Comparison of ENCODE assay signal across 8 mouse cellular contexts in genomic region chr7:25789129-25789440, GRCm38 (mm10). TPM values are rescaled to one million over a fixed set of nuclear protein-coding genes. Genes with fewer than 3 reads are reported as not detected.
DNase-seq lines count a peak whose midpoint lies in the region; ATAC-seq and TF ChIP-seq lines count a peak whose summit lies in the region.

No protein-coding gene starts in this region.

- H3K36me3 ChIP-seq in kidney, embryonic 15.5 days = peaks cover 5% of the 10 kb centered on the region; the same call in 1 of the 2 replicates
- H3K36me3 ChIP-seq in embryonic facial prominence, embryonic 15.5 days = peaks cover 2% of the 10 kb centered on the region; the same call in 1 of the 2 replicates
- peaks cover 8% of the 10 kb centered on the region; the same call in 1 of the 2 replicates for H3K36me3 ChIP-seq in intestine, embryonic 14.5 days (ENCODE audit: control insufficient read depth, insufficient read depth, low read length)
- no peaks in the 10 kb centered on the region for H3K36me3 ChIP-seq in neural tube, embryonic 11.5 days (ENCODE audit: control insufficient read depth, insufficient read depth, low read length)
- no peaks in the 10 kb centered on the region for H3K36me3 ChIP-seq in thymus, adult 2 months (ENCODE audit: control insufficient read depth, insufficient read depth, low read length)

- no peak; the same call in none of the 2 replicates for ATAC-seq in kidney, embryonic 15.5 days (replicated peaks; ENCODE audit: low FRiP score)
- ATAC-seq in embryonic facial prominence, embryonic 15.5 days (ENCODE audit: insufficient number of reproducible peaks, low FRiP score, low TSS enrichment, low read depth) = no peak
- ATAC-seq in intestine, embryonic 14.5 days (replicated peaks; ENCODE audit: low FRiP score, low TSS enrichment, low read depth) = no peak
- ATAC-seq in neural tube, embryonic 11.5 days (ENCODE audit: insufficient read depth, low FRiP score, low TSS enrichment) = no peak

- H3K9ac ChIP-seq in kidney, embryonic 15.5 days = peak overlapping the region; percentile 68; the same call in 1 of the 2 replicates
- peak overlapping the region; percentile 9; the same call in 1 of the 2 replicates for H3K9ac ChIP-seq in embryonic facial prominence, embryonic 15.5 days
- peak overlapping the region; percentile 55 for H3K9ac ChIP-seq in intestine, embryonic 14.5 days (ENCODE audit: low read length)
- peak overlapping the region; percentile 63 for H3K9ac ChIP-seq in neural tube, embryonic 11.5 days (ENCODE audit: low read length)

- H3K27ac ChIP-seq in kidney, embryonic 15.5 days = peak overlapping the region; percentile 81; the same call in 1 of the 2 replicates
- H3K27ac ChIP-seq in embryonic facial prominence, embryonic 15.5 days (replicated peaks) = peak overlapping the region; percentile 86
- peak overlapping the region; percentile 76; the same call in 1 of the 2 replicates for H3K27ac ChIP-seq in intestine, embryonic 14.5 days (ENCODE audit: low read depth)
- H3K27ac ChIP-seq in neural tube, embryonic 11.5 days (ENCODE audit: low read depth, low read length) = no peak overlapping the region
- no peak overlapping the region for H3K27ac ChIP-seq in thymus, adult 2 months (ENCODE audit: control insufficient read depth, insufficient read depth, low read length)

- H3K4me1 ChIP-seq in kidney, embryonic 15.5 days = peaks cover 42% of the 10 kb centered on the region
- H3K4me1 ChIP-seq in embryonic facial prominence, embryonic 15.5 days = peaks cover 30% of the 10 kb centered on the region
- H3K4me1 ChIP-seq in intestine, embryonic 14.5 days (replicated peaks; ENCODE audit: control insufficient read depth, insufficient read depth, low read length) = peaks cover 19% of the 10 kb centered on the region
- H3K4me1 ChIP-seq in neural tube, embryonic 11.5 days (ENCODE audit: control insufficient read depth, insufficient read depth, low read length) = peaks cover 6% of the 10 kb centered on the region; the same call in 1 of the 2 replicates
- no peaks in the 10 kb centered on the region for H3K4me1 ChIP-seq in thymus, adult 2 months (replicated peaks; ENCODE audit: control insufficient read depth, insufficient read depth, low read length)

- TF ChIP-seq POLR2A in thymus, adult 2 months (IDR thresholded peaks at IDR 0.05; ENCODE audit: control insufficient read depth, extremely low read depth, insufficient read depth, low read length, poor library complexity) = no peak

- TF ChIP-seq CTCF in thymus, adult 2 months (IDR thresholded peaks at IDR 0.05; ENCODE audit: borderline replicate concordance, control insufficient read depth, extremely low read depth, insufficient read depth, low read length, poor library complexity) = no peak

- peak overlapping the region; percentile 66 for H3K4me3 ChIP-seq in kidney, embryonic 15.5 days (replicated peaks)
- H3K4me3 ChIP-seq in embryonic facial prominence, embryonic 15.5 days (replicated peaks) = peak overlapping the region; percentile 70
- H3K4me3 ChIP-seq in intestine, embryonic 14.5 days (ENCODE audit: low read depth, low read length) = peak overlapping the region; percentile 65
- H3K4me3 ChIP-seq in neural tube, embryonic 11.5 days (ENCODE audit: low read depth, low read length) = peak overlapping the region; percentile 36
- no peak overlapping the region for H3K4me3 ChIP-seq in thymus, adult 2 months (ENCODE audit: control insufficient read depth, insufficient read depth, low read length)

- H3K9me3 ChIP-seq in kidney, embryonic 15.5 days (replicated peaks) = no peaks in the 10 kb centered on the region
- no peaks in the 10 kb centered on the region for H3K9me3 ChIP-seq in embryonic facial prominence, embryonic 15.5 days (replicated peaks)
- no peaks in the 10 kb centered on the region for H3K9me3 ChIP-seq in intestine, embryonic 14.5 days (ENCODE audit: control insufficient read depth, low read length)
- no peaks in the 10 kb centered on the region for H3K9me3 ChIP-seq in neural tube, embryonic 11.5 days (ENCODE audit: control insufficient read depth, low read length)

- H3K4me2 ChIP-seq in kidney, embryonic 15.5 days = peak overlapping the region; percentile 90
- H3K4me2 ChIP-seq in embryonic facial prominence, embryonic 15.5 days (replicated peaks) = peak overlapping the region; percentile 81
- peak overlapping the region; percentile 64 for H3K4me2 ChIP-seq in intestine, embryonic 14.5 days (ENCODE audit: low read length)
- H3K4me2 ChIP-seq in neural tube, embryonic 11.5 days (ENCODE audit: low read depth) = peak overlapping the region; percentile 74

- no peak for DNase-seq in kidney, postnatal 14 days
- DNase-seq in intestine, embryonic 14.5 days (ENCODE audit: low spot score) = peak; percentile 65
- no peak for DNase-seq in neural tube, embryonic 11.5 days (ENCODE audit: low spot score)
- DNase-seq in thymus, adult 2 months = no peak
- no peak for DNase-seq in gastrocnemius, adult 8-10 months (ENCODE audit: low spot score in 2 of 2)
- DNase-seq in layer of hippocampus, postnatal 14 days (ENCODE audit: low spot score in 2 of 2) = no peak

- H3K27me3 ChIP-seq in kidney, embryonic 15.5 days = no peaks in the 10 kb centered on the region
- H3K27me3 ChIP-seq in embryonic facial prominence, embryonic 15.5 days = no peaks in the 10 kb centered on the region
- no peaks in the 10 kb centered on the region for H3K27me3 ChIP-seq in intestine, embryonic 14.5 days (replicated peaks; ENCODE audit: control insufficient read depth, insufficient read depth, low read length)
- no peaks in the 10 kb centered on the region for H3K27me3 ChIP-seq in neural tube, embryonic 11.5 days (ENCODE audit: control insufficient read depth, insufficient read depth, low read length)
- no peaks in the 10 kb centered on the region for H3K27me3 ChIP-seq in thymus, adult 2 months (ENCODE audit: control insufficient read depth, insufficient read depth, low read length)

- WGBS in kidney, embryonic 15.5 days = 28% methylated on average over 3 of the region's 3 CpGs
- 14% methylated on average over 3 of the region's 3 CpGs for WGBS in embryonic facial prominence, embryonic 15.5 days
- WGBS in intestine, embryonic 14.5 days = 28% methylated on average over 3 of the region's 3 CpGs
- WGBS in neural tube, embryonic 11.5 days = 37% methylated on average over 3 of the region's 3 CpGs
- WGBS in thymus, adult 2 months = 86% methylated on average over 3 of the region's 3 CpGs

RNA-seq across cellular contexts. Expression of gene Axl, which starts 0.6 kb away (rescaled TPM):
- 81.9 and 91.5 TPM in 2 replicates for polyA plus RNA-seq in kidney, embryonic 15.5 days (2015; fragmentation: Nextera tagmentation; extraction: Ambion mirVana)
- polyA plus RNA-seq in embryonic facial prominence, embryonic 15.5 days (2015; fragmentation: Nextera tagmentation; extraction: Ambion mirVana) = 112 and 124 TPM in 2 replicates
- polyA plus RNA-seq in intestine, embryonic 14.5 days (2014; fragmentation: Nextera tagmentation; extraction: Ambion mirVana) = 71.1 and 73.5 TPM in 2 replicates
- 29.9 and 33.7 TPM in 2 replicates for polyA plus RNA-seq in neural tube, embryonic 11.5 days (2014; fragmentation: Nextera tagmentation; extraction: Ambion mirVana)
- 67.0 and 75.0 TPM in 2 replicates for polyA plus RNA-seq in thymus, adult 2 months (2012; rRNA removed)
- total RNA-seq in gastrocnemius, adult 8-10 months (2022) = 10 to 100 TPM; 22.0 to 45.0 (median 28.1) TPM
- total RNA-seq in layer of hippocampus, postnatal 14 days (2021) = 10 to 100 TPM; 46.7 to 47.9 TPM

RNA-seq across cellular contexts. Expression of gene Cyp2s1, which starts 27.6 kb away (rescaled TPM):
- polyA plus RNA-seq in kidney, embryonic 15.5 days (2015; fragmentation: Nextera tagmentation; extraction: Ambion mirVana) = 17.2 and 18.1 TPM in 2 replicates
- 6.1 and 7.8 TPM in 2 replicates for polyA plus RNA-seq in embryonic facial prominence, embryonic 15.5 days (2015; fragmentation: Nextera tagmentation; extraction: Ambion mirVana)
- polyA plus RNA-seq in intestine, embryonic 14.5 days (2014; fragmentation: Nextera tagmentation; extraction: Ambion mirVana) = 30.6 and 34.6 TPM in 2 replicates
- polyA plus RNA-seq in neural tube, embryonic 11.5 days (2014; fragmentation: Nextera tagmentation; extraction: Ambion mirVana) = 3.2 and 3.3 TPM in 2 replicates
- 2.7 and 5.2 TPM in 2 replicates for polyA plus RNA-seq in thymus, adult 2 months (2012; rRNA removed)
- total RNA-seq in gastrocnemius, adult 8-10 months (2022) = under 1 TPM in 3 of 4 experiments, not detected in 1; 0.11 to 0.44 (median 0.22) TPM
- total RNA-seq in layer of hippocampus, postnatal 14 days (2021) = 1 to 10 TPM; 1.3 to 1.9 TPM

RNA-seq across cellular contexts. Expression of gene Hnrnpul1, which starts 34.5 kb away (rescaled TPM):
- 61.3 and 65.0 TPM in 2 replicates for polyA plus RNA-seq in kidney, embryonic 15.5 days (2015; fragmentation: Nextera tagmentation; extraction: Ambion mirVana)
- 56.8 and 61.0 TPM in 2 replicates for polyA plus RNA-seq in embryonic facial prominence, embryonic 15.5 days (2015; fragmentation: Nextera tagmentation; extraction: Ambion mirVana)
- polyA plus RNA-seq in intestine, embryonic 14.5 days (2014; fragmentation: Nextera tagmentation; extraction: Ambion mirVana) = 65.1 and 68.4 TPM in 2 replicates
- polyA plus RNA-seq in neural tube, embryonic 11.5 days (2014; fragmentation: Nextera tagmentation; extraction: Ambion mirVana) = 70.2 and 74.4 TPM in 2 replicates
- polyA plus RNA-seq in thymus, adult 2 months (2012; rRNA removed) = 102 and 134 TPM in 2 replicates
- total RNA-seq in gastrocnemius, adult 8-10 months (2022) = 10 to 100 TPM; 64.8 to 83.6 (median 73.5) TPM
- total RNA-seq in layer of hippocampus, postnatal 14 days (2021) = 100 to 1,000 TPM; 114 to 119 TPM

Comparison
In these comparisons a context has a peak if more than half of its experiments do, and no peak if none do; other contexts are left out.
1. H3K27ac ChIP-seq: peak in kidney, embryonic 15.5 days (single experiment), embryonic facial prominence, embryonic 15.5 days (single experiment) and intestine, embryonic 14.5 days (single experiment); none in neural tube, embryonic 11.5 days (single experiment) and thymus, adult 2 months (single experiment).
2. H3K9ac ChIP-seq: peak in every context shown above with its lines; median percentile 68 in kidney, embryonic 15.5 days; 63 in neural tube, embryonic 11.5 days; 55 in intestine, embryonic 14.5 days; 9 in embryonic facial prominence, embryonic 15.5 days.
3. Peak in every context shown above with its lines, with median percentiles within 50 percentile points of each other: H3K4me2 ChIP-seq.